Mouse (Mus musculus): ENCODE results near the gene Pramel5. TPM values are rescaled to one million over a fixed set of nuclear protein-coding genes. Genes with fewer than 3 reads are reported as not detected.
"Not testable (repeated sequence)": the region's sequence is repeated elsewhere in the genome, so short reads cannot be mapped to it uniquely, and the experiment has no call there.

The Pramel5 gene
- not detected in 2 replicates for polyA plus RNA-seq (2015; fragmentation: Nextera tagmentation; extraction: Ambion mirVana)

- WGBS = 33% methylated on average over 1 of the region's 1 CpGs
- not testable (repeated sequence) for ATAC-seq (replicated peaks; ENCODE audit: low FRiP score); H3K27ac ChIP-seq; H3K4me2 ChIP-seq; H3K4me3 ChIP-seq (replicated peaks); H3K27me3 ChIP-seq; H3K36me3 ChIP-seq; H3K9ac ChIP-seq; H3K9me3 ChIP-seq (replicated peaks); H3K4me1 ChIP-seq
Measured at GRCm38 (mm10) chr4:144280388-144280787, at the start of gene Pramel5. Gene Pramel5, minus strand, starts transcription at chr4:144280488.

- H3K9ac ChIP-seq; H3K4me3 ChIP-seq (replicated peaks); H3K27me3 ChIP-seq; H3K4me2 ChIP-seq; H3K9me3 ChIP-seq (replicated peaks); H3K27ac ChIP-seq; ATAC-seq (replicated peaks; ENCODE audit: low FRiP score); H3K36me3 ChIP-seq; H3K4me1 ChIP-seq: not testable (repeated sequence)
- WGBS = 57% methylated on average over 4 of the region's 4 CpGs
Measured at GRCm38 (mm10) chr4:144329949-144330348, 49.7 kb upstream of the Pramel5 start, which contains the start of gene Gm13128. Gene Gm13128, plus strand, starts transcription at chr4:144330249.

- not testable (repeated sequence) for H3K4me3 ChIP-seq (replicated peaks); H3K9me3 ChIP-seq (replicated peaks); H3K4me1 ChIP-seq; H3K36me3 ChIP-seq; H3K9ac ChIP-seq; H3K4me2 ChIP-seq; H3K27ac ChIP-seq; ATAC-seq (replicated peaks; ENCODE audit: low FRiP score); H3K27me3 ChIP-seq
- WGBS = 85% methylated on average over 2 of the region's 2 CpGs
Measured at GRCm38 (mm10) chr4:144312666-144313460, 32.6 kb upstream of the Pramel5 start.

GRCm38 (mm10) chr4:144299414-144299813 is 19.1 kb upstream of the Pramel5 start:
- H3K36me3 ChIP-seq; H3K27ac ChIP-seq; H3K4me1 ChIP-seq; H3K9ac ChIP-seq; H3K4me2 ChIP-seq; H3K4me3 ChIP-seq (replicated peaks); H3K9me3 ChIP-seq (replicated peaks); ATAC-seq (replicated peaks; ENCODE audit: low FRiP score); H3K27me3 ChIP-seq: not testable (repeated sequence)
- 49% methylated on average over 1 of the region's 1 CpGs for WGBS

- H3K4me3 ChIP-seq (replicated peaks); H3K4me1 ChIP-seq; H3K9ac ChIP-seq; H3K27me3 ChIP-seq; H3K4me2 ChIP-seq; H3K27ac ChIP-seq; ATAC-seq (replicated peaks; ENCODE audit: low FRiP score); H3K9me3 ChIP-seq (replicated peaks); H3K36me3 ChIP-seq: not testable (repeated sequence)
Measured at GRCm38 (mm10) chr4:144254768-144255167, 25.5 kb downstream of the Pramel5 start.

Other genes starting within 250 kb of the Pramel5 start
- not detected in 2 replicates for gene Pramel4, start 221.4 kb downstream of the Pramel5 start, polyA plus RNA-seq (2015; fragmentation: Nextera tagmentation; extraction: Ambion mirVana)
- not detected in 2 replicates for gene Gm13102, start 174.0 kb downstream of the Pramel5 start, polyA plus RNA-seq (2015; fragmentation: Nextera tagmentation; extraction: Ambion mirVana)
- not detected in 2 replicates for gene Oog3, start 117.8 kb downstream of the Pramel5 start, polyA plus RNA-seq (2015; fragmentation: Nextera tagmentation; extraction: Ambion mirVana)
- gene Oog2, start 89.8 kb downstream of the Pramel5 start, polyA plus RNA-seq (2015; fragmentation: Nextera tagmentation; extraction: Ambion mirVana) = not detected in 2 replicates
- not detected in 2 replicates for gene C87977, start 67.2 kb downstream of the Pramel5 start, polyA plus RNA-seq (2015; fragmentation: Nextera tagmentation; extraction: Ambion mirVana)
- gene Gm13128, start 49.8 kb upstream of the Pramel5 start, polyA plus RNA-seq (2015; fragmentation: Nextera tagmentation; extraction: Ambion mirVana) = not detected in 2 replicates
- not detected in 2 replicates for gene Gm13119, start 77.5 kb upstream of the Pramel5 start, polyA plus RNA-seq (2015; fragmentation: Nextera tagmentation; extraction: Ambion mirVana)
- not detected in 2 replicates for gene Pramef20, start 97.4 kb upstream of the Pramel5 start, polyA plus RNA-seq (2015; fragmentation: Nextera tagmentation; extraction: Ambion mirVana)
- gene Pramef12, start 128.0 kb upstream of the Pramel5 start, polyA plus RNA-seq (2015; fragmentation: Nextera tagmentation; extraction: Ambion mirVana) = 0.17 and 0.21 TPM in 2 replicates
- gene 1700012P22Rik, start 158.3 kb upstream of the Pramel5 start, polyA plus RNA-seq (2015; fragmentation: Nextera tagmentation; extraction: Ambion mirVana) = not detected in 2 replicates
- gene Gm9944, start 172.8 kb upstream of the Pramel5 start, polyA plus RNA-seq (2015; fragmentation: Nextera tagmentation; extraction: Ambion mirVana) = not detected in 2 replicates
- not detected in 2 replicates for gene Aadacl3, start 183.3 kb upstream of the Pramel5 start, polyA plus RNA-seq (2015; fragmentation: Nextera tagmentation; extraction: Ambion mirVana)
- not detected in 2 replicates for gene 9430007A20Rik, start 239.3 kb upstream of the Pramel5 start, polyA plus RNA-seq (2015; fragmentation: Nextera tagmentation; extraction: Ambion mirVana)